Mouse (Mus musculus): Measurements from ENCODE around the gene Mrm1.

- TF ChIP-seq POLR2A (IDR thresholded peaks at IDR 0.05; ENCODE audit: insufficient read length, low read depth) (no peak), CEBPB (IDR thresholded peaks at IDR 0.05; ENCODE audit: insufficient read depth, poor library complexity, severe bottlenecking) (no peak), E2F4 (IDR thresholded peaks at IDR 0.05; ENCODE audit: insufficient read depth) (no peak), USF1 (IDR thresholded peaks at IDR 0.05; ENCODE audit: low read depth) (no peak)
These were observed 27.6 kb upstream of the Mrm1 start for GRCm38 (mm10) chr11:84846741-84847474.
